Mouse (Mus musculus): Measurements from ENCODE around the gene Tspan17.

The Tspan17 gene

GRCm38 (mm10) chr13:54805134-54805838 lies 16.1 kb downstream of the Tspan17 start:
- DNase-seq (ENCODE audit: low read depth, low spot score), result peak; percentile 80

DNA sequence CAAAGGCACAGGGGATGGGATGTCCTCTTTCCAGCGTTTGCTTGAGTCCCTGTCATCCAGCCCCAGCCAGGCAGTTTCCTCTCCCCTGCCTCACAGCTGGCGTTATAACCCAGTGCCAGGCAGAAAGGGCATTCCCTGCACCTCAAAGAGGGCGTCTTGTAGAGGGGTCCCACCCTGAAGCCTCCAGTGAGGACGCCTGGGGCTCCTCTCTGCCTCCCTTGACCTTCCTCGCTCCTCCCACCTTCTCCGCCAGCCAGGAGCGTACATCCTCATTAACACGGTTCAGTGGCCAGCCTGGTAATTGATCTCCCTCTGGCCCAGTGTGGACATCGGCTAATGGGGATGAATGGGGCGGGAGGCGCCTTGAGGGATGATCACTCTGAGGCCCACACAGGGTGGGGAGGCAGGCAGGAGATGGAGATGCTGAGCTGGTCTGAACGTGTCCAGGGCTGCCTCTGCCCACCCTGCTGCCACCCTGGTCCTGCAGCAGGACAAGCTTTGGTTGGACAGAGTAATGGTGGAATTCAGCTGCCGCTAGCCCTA lies 17.3 kb downstream of the Tspan17 start:
- DNase-seq (ENCODE audit: low read depth, low spot score), result no peak

- DNase-seq (ENCODE audit: low read depth, low spot score), result no peak
Observed at GRCm38 (mm10) chr13:54808067-54808466, 18.9 kb downstream of the Tspan17 start.

GRCm38 (mm10) chr13:54811476-54811875 lies 22.3 kb downstream of the Tspan17 start:
- DNase-seq (ENCODE audit: low read depth, low spot score), result no peak

GRCm38 (mm10) chr13:54813381-54813780 lies 24.2 kb downstream of the Tspan17 start:
- no peak for DNase-seq (ENCODE audit: low read depth, low spot score)

GRCm38 (mm10) chr13:54818399-54819254 lies 29.4 kb downstream of the Tspan17 start:
- DNase-seq (ENCODE audit: low read depth, low spot score), result peak; percentile 80

DNA sequence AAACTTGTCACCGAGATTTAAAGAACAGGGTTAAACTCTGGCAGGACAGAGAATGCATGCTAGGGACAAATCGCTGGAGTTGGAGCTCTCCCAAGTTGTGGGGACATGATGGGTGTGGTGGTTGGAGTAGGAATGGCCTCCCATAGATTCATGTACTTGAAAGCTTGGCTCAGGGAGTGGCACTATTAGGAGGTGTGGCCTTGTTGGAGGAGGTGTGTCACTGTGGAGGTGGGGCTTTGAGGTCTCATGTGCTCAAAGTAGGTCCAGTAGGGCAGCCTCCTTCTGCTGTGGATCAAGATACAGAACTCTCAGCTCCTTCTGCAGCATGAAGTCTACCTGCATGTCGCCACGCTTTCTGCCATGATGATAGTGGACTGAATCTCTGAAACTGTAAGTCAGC lies 31.9 kb downstream of the Tspan17 start:
- peak; percentile 78 for DNase-seq (ENCODE audit: low read depth, low spot score)

DNA sequence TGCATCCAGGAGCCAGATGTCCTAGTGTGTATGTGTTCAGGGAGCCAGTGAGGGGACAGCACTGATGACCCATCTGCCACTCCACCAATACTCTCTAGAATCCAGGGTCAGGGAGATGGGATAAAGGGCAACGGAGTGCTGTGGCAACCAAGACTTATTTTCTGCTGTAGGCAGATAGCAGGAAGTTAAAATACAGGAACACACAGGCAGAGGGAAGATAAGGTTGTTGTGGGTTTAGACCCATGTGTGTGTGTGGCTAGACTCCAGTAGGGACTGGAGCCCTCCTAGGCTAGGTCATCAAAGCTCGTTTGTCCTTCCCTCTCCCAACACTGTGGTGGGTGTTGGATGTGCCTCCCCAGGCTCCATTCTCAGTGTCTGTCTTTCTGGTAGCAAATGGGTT lies 32.8 kb downstream of the Tspan17 start:
- DNase-seq (ENCODE audit: low read depth, low spot score), result no peak

DNA sequence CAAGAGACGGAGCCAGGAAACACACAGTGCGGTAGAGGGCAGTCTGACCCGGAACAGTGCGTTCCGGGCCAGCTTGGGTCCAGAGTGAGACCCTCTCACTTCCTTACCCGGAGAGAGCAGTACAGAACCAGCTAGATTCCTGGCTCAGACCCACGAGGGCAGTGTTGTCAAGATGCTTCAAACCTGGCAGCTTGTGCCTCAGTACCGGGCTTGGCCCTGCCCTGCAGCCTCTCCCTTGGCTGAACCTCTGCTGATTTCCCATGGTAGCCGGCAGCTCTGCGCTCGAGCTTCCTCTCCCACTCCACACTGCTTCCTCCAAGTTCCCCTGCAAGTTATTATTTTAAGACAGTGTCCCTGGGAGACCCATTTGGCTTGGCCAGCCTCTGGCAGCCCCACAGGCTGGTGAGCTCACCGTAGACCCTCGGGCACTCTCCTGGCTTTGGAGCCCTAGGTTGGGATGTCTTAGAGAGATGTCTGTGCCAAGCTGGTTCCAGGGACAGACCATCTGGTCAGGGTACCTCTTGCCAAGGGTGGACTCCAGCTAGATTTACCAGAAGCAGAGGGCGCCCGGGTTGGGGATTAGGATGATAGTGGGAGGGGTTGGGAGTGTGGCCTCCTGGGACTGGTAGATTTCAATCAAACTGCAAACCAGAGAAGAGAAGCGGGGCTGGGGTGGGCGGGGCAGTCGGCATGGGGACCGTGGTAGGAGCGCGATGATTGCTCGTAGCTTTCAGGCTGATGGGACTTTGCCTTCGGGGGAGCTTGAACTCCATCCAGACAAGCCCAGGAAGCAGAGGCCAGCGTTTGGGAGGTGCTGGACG lies 35.1 kb downstream of the Tspan17 start:
- DNase-seq (ENCODE audit: low read depth, low spot score), result peak; percentile 89

DNA sequence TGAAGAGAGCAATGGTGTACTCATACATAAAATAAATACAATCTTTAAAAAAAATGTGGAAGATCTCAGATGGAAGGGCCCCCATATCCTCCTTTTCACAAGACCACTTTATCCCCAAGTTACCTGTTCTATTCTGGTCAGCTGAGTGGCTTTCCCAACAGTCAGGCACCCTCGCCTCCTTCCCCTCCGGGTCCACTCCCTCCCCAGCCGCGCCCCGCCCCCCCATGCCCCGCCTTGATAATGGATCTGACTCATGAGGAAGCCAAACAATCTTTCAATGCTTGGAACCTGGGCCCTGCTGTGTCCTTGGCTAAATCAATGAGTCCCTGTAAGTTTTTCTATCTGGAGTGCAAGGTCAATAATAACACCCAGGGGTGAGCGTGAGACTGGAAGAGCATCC lies 38.8 kb downstream of the Tspan17 start:
- no peak for DNase-seq (ENCODE audit: low read depth, low spot score)

DNA sequence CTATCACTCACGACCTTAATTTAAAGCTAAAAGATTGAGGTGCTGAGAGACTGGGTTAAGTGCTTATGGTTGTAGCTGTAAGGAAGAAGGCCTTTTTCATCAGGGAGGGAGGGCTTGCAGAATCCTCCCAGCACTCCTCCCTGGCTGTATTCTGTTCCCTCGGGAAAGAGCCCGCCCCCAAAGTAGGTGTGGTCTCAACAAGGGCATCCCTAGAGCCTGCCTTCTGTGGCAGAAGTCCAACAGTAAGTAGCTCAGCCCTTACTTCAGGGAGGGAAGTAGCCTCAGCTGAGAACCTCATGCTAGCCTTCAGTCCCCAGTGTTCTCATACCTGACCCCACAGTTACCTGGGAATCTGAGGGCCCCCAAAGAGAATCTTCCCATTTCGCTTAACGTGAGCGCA lies 39.3 kb downstream of the Tspan17 start:
- peak; percentile 81 for DNase-seq (ENCODE audit: low read depth, low spot score)

DNA sequence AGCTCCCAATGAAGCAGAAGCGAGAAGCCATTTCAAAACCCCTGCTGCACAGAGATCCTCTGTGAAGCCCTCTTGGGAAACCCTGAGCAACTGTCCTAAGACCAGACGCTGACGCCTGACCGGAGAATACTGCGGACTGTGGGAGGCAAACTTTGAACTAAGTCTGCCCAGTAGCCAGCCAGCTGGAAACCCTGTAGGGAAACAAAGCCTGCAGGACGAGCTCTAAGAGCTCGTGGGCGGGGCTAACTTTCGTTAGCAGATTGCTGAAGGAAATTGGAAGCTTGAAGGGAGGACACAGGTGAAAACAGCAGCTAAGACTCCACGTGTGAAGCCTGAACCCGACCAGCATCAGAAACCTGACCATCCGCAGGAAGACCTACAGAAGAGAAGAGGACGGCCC lies 40.3 kb downstream of the Tspan17 start:
- DNase-seq (ENCODE audit: low read depth, low spot score), result peak; percentile 69

DNA sequence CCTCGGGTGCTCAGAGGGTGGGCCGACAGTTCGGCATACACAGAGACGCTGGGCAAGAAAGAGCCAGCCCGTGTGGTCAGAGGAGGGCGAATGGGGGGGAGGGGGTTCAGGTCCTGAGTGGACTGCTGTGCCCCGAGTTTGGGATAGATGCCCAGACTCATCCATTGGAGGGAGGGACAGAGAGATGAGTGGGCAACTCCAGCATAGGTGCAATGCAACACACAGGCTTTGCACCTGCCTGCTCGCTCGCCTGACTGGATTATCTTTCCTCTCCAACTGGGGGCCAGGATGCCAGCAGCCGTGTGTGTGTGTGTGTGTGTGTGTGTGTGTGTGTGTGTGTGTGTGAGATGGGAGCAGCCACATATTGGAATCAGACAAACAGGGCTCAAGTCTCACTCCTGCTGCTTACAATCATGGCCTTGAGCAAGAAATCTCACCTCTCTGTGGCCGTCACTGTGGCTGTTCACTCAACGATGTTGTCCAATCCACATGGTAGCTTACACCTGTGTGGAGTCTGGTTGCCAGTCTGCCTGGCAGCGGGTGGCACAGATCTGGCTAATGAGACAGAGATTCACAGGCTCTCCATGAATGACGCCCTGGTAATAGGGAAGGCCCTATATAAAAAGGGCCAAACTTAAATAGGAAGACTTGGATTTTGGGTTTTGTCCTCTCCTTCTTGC lies 47.3 kb downstream of the Tspan17 start:
- DNase-seq (ENCODE audit: low read depth, low spot score), result no peak

DNA sequence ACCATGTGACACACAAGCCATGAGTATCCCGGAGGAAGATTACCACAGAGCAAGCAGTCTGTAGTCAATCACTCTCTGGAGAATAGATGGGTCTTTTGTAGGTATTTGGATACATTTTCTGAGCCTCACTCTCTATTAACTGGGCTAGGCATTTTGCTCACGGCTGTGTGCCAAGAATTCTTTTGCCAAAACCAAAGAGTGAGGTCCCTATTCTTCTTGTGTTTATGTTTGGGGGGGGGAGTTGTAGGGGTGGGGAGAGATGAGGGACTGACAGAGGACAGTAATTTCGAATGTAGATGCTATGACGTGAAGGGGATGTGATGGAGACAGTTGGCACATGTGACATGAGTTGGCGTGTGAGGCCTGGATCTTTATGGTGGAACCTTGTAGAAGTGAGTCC lies 47.9 kb downstream of the Tspan17 start:
- DNase-seq (ENCODE audit: low read depth, low spot score), result no peak

GRCm38 (mm10) chr13:54837471-54837889 lies 48.3 kb downstream of the Tspan17 start:
- no peak for DNase-seq (ENCODE audit: low read depth, low spot score)

GRCm38 (mm10) chr13:54838540-54838939 lies 49.4 kb downstream of the Tspan17 start:
- DNase-seq (ENCODE audit: low read depth, low spot score), result no peak

GRCm38 (mm10) chr13:54839211-54839610 lies 50.0 kb downstream of the Tspan17 start:
- no peak for DNase-seq (ENCODE audit: low read depth, low spot score)

GRCm38 (mm10) chr13:54844579-54844978 lies 55.4 kb downstream of the Tspan17 start:
- DNase-seq (ENCODE audit: low read depth, low spot score), result no peak
